Mouse (Mus musculus): ENCODE measurements around the gene Pck2. TPM values are rescaled to one million over a fixed set of nuclear protein-coding genes. Genes with fewer than 3 reads are reported as not detected.

Pck2 gene
- 8.5 TPM for polyA plus RNA-seq (2014; fragmentation: Illumina TruSeq; extraction: RNeasy Lipid Tissue Mini Kit (QIAGEN cat#74804); ENCODE audit: low read depth, low replicate concordance)

GRCm38 (mm10) chr14:55540067-55540786 is at the start of gene Pck2:
Pck2 (plus strand) TSS chr14:55540266.

GRCm38 (mm10) chr14:55490361-55491201 is 49.5 kb upstream of the Pck2 start, which contains the start of gene Carmil3:
Carmil3 (plus strand) TSS chr14:55490651.

GRCm38 (mm10) chr14:55510125-55510731 is 29.8 kb upstream of the Pck2 start, which contains the start of gene Cpne6:
Cpne6 (plus strand) TSS chr14:55510445.

GRCm38 (mm10) chr14:55524785-55525184 is 15.3 kb upstream of the Pck2 start, which contains the start of gene Nrl:
Nrl (minus strand) TSS chr14:55524981.

GRCm38 (mm10) chr14:55559799-55560201 is 19.7 kb downstream of the Pck2 start, which contains the start of gene Dcaf11:
Dcaf11 (plus strand) TSS chr14:55560006.

GRCm38 (mm10) chr14:55560202-55561073 is 20.4 kb downstream of the Pck2 start, which contains the start of gene A730061H03Rik:
A730061H03Rik (minus strand) TSS chr14:55560406.

GRCm38 (mm10) chr14:55575302-55575701 is 35.2 kb downstream of the Pck2 start, which contains the start of gene Fitm1:
Fitm1 (plus strand) TSS chr14:55575617.

GRCm38 (mm10) chr14:55577871-55578667 is 38.0 kb downstream of the Pck2 start, which contains the start of gene Psme1:
Psme1 (plus strand) TSS chr14:55578123.

GRCm38 (mm10) chr14:55584702-55585565 is 44.9 kb downstream of the Pck2 start, which contains the start of gene Emc9:
Emc9 (minus strand) TSS chr14:55585302.

GRCm38 (mm10) chr14:55590748-55591330 is 50.8 kb downstream of the Pck2 start, which contains the start of gene Psme2:
Psme2 (minus strand) TSS chr14:55591113.

GRCm38 (mm10) chr14:55591331-55591891 is 51.3 kb downstream of the Pck2 start, which contains the start of gene Rnf31:
Rnf31 (plus strand) TSS chr14:55591708.

Other genes with a start within 250 kb of the Pck2 start
- 123 TPM for gene Dhrs4, start 61.5 kb upstream of the Pck2 start, polyA plus RNA-seq (2014; fragmentation: Illumina TruSeq; extraction: RNeasy Lipid Tissue Mini Kit (QIAGEN cat#74804); ENCODE audit: low read depth, low replicate concordance)
- 3.0 TPM for gene Carmil3, start 49.6 kb upstream of the Pck2 start, polyA plus RNA-seq (2014; fragmentation: Illumina TruSeq; extraction: RNeasy Lipid Tissue Mini Kit (QIAGEN cat#74804); ENCODE audit: low read depth, low replicate concordance)
- not detected for gene Cpne6, start 29.8 kb upstream of the Pck2 start, polyA plus RNA-seq (2014; fragmentation: Illumina TruSeq; extraction: RNeasy Lipid Tissue Mini Kit (QIAGEN cat#74804); ENCODE audit: low read depth, low replicate concordance)
- gene Nrl, start 15.3 kb upstream of the Pck2 start, polyA plus RNA-seq (2014; fragmentation: Illumina TruSeq; extraction: RNeasy Lipid Tissue Mini Kit (QIAGEN cat#74804); ENCODE audit: low read depth, low replicate concordance) = not detected
- 175 TPM for gene Dcaf11, start 19.7 kb downstream of the Pck2 start, polyA plus RNA-seq (2014; fragmentation: Illumina TruSeq; extraction: RNeasy Lipid Tissue Mini Kit (QIAGEN cat#74804); ENCODE audit: low read depth, low replicate concordance)
- not detected for gene A730061H03Rik, start 20.1 kb downstream of the Pck2 start, polyA plus RNA-seq (2014; fragmentation: Illumina TruSeq; extraction: RNeasy Lipid Tissue Mini Kit (QIAGEN cat#74804); ENCODE audit: low read depth, low replicate concordance)
- gene Fitm1, start 35.4 kb downstream of the Pck2 start, polyA plus RNA-seq (2014; fragmentation: Illumina TruSeq; extraction: RNeasy Lipid Tissue Mini Kit (QIAGEN cat#74804); ENCODE audit: low read depth, low replicate concordance) = 182 TPM
- gene Psme1, start 37.9 kb downstream of the Pck2 start, polyA plus RNA-seq (2014; fragmentation: Illumina TruSeq; extraction: RNeasy Lipid Tissue Mini Kit (QIAGEN cat#74804); ENCODE audit: low read depth, low replicate concordance) = 165 TPM
- gene Emc9, start 45.0 kb downstream of the Pck2 start, polyA plus RNA-seq (2014; fragmentation: Illumina TruSeq; extraction: RNeasy Lipid Tissue Mini Kit (QIAGEN cat#74804); ENCODE audit: low read depth, low replicate concordance) = 51.3 TPM
- gene Psme2, start 50.8 kb downstream of the Pck2 start, polyA plus RNA-seq (2014; fragmentation: Illumina TruSeq; extraction: RNeasy Lipid Tissue Mini Kit (QIAGEN cat#74804); ENCODE audit: low read depth, low replicate concordance) = 100 TPM
- 19.4 TPM for gene Rnf31, start 51.4 kb downstream of the Pck2 start, polyA plus RNA-seq (2014; fragmentation: Illumina TruSeq; extraction: RNeasy Lipid Tissue Mini Kit (QIAGEN cat#74804); ENCODE audit: low read depth, low replicate concordance)
- gene Irf9, start 63.3 kb downstream of the Pck2 start, polyA plus RNA-seq (2014; fragmentation: Illumina TruSeq; extraction: RNeasy Lipid Tissue Mini Kit (QIAGEN cat#74804); ENCODE audit: low read depth, low replicate concordance) = 17.2 TPM
- 0.26 TPM for gene Rec8, start 77.8 kb downstream of the Pck2 start, polyA plus RNA-seq (2014; fragmentation: Illumina TruSeq; extraction: RNeasy Lipid Tissue Mini Kit (QIAGEN cat#74804); ENCODE audit: low read depth, low replicate concordance)
- gene Ipo4, start 95.7 kb downstream of the Pck2 start, polyA plus RNA-seq (2014; fragmentation: Illumina TruSeq; extraction: RNeasy Lipid Tissue Mini Kit (QIAGEN cat#74804); ENCODE audit: low read depth, low replicate concordance) = 40.5 TPM
- 2.1 TPM for gene Gm49378, start 97.6 kb downstream of the Pck2 start, polyA plus RNA-seq (2014; fragmentation: Illumina TruSeq; extraction: RNeasy Lipid Tissue Mini Kit (QIAGEN cat#74804); ENCODE audit: low read depth, low replicate concordance)
- gene Tm9sf1, start 103.5 kb downstream of the Pck2 start, polyA plus RNA-seq (2014; fragmentation: Illumina TruSeq; extraction: RNeasy Lipid Tissue Mini Kit (QIAGEN cat#74804); ENCODE audit: low read depth, low replicate concordance) = 38.9 TPM
- gene Tssk4, start 109.9 kb downstream of the Pck2 start, polyA plus RNA-seq (2014; fragmentation: Illumina TruSeq; extraction: RNeasy Lipid Tissue Mini Kit (QIAGEN cat#74804); ENCODE audit: low read depth, low replicate concordance) = 0.45 TPM
- 61.1 TPM for gene Mdp1, start 120.2 kb downstream of the Pck2 start, polyA plus RNA-seq (2014; fragmentation: Illumina TruSeq; extraction: RNeasy Lipid Tissue Mini Kit (QIAGEN cat#74804); ENCODE audit: low read depth, low replicate concordance)
- 16.2 TPM for gene Gmpr2, start 131.7 kb downstream of the Pck2 start, polyA plus RNA-seq (2014; fragmentation: Illumina TruSeq; extraction: RNeasy Lipid Tissue Mini Kit (QIAGEN cat#74804); ENCODE audit: low read depth, low replicate concordance)
- gene Nedd8, start 131.9 kb downstream of the Pck2 start, polyA plus RNA-seq (2014; fragmentation: Illumina TruSeq; extraction: RNeasy Lipid Tissue Mini Kit (QIAGEN cat#74804); ENCODE audit: low read depth, low replicate concordance) = 153 TPM
- gene Tinf2, start 141.6 kb downstream of the Pck2 start, polyA plus RNA-seq (2014; fragmentation: Illumina TruSeq; extraction: RNeasy Lipid Tissue Mini Kit (QIAGEN cat#74804); ENCODE audit: low read depth, low replicate concordance) = 12.6 TPM
- gene Tgm1, start 173.7 kb downstream of the Pck2 start, polyA plus RNA-seq (2014; fragmentation: Illumina TruSeq; extraction: RNeasy Lipid Tissue Mini Kit (QIAGEN cat#74804); ENCODE audit: low read depth, low replicate concordance) = 0.21 TPM
- gene Rabggta, start 182.0 kb downstream of the Pck2 start, polyA plus RNA-seq (2014; fragmentation: Illumina TruSeq; extraction: RNeasy Lipid Tissue Mini Kit (QIAGEN cat#74804); ENCODE audit: low read depth, low replicate concordance) = 15.7 TPM
- 55.4 TPM for gene Dhrs1, start 205.4 kb downstream of the Pck2 start, polyA plus RNA-seq (2014; fragmentation: Illumina TruSeq; extraction: RNeasy Lipid Tissue Mini Kit (QIAGEN cat#74804); ENCODE audit: low read depth, low replicate concordance)
- 10.6 TPM for gene Nop9, start 205.4 kb downstream of the Pck2 start, polyA plus RNA-seq (2014; fragmentation: Illumina TruSeq; extraction: RNeasy Lipid Tissue Mini Kit (QIAGEN cat#74804); ENCODE audit: low read depth, low replicate concordance)
- 6.6 TPM for gene Cideb, start 218.2 kb downstream of the Pck2 start, polyA plus RNA-seq (2014; fragmentation: Illumina TruSeq; extraction: RNeasy Lipid Tissue Mini Kit (QIAGEN cat#74804); ENCODE audit: low read depth, low replicate concordance)
- not detected for gene Ltb4r2, start 221.2 kb downstream of the Pck2 start, polyA plus RNA-seq (2014; fragmentation: Illumina TruSeq; extraction: RNeasy Lipid Tissue Mini Kit (QIAGEN cat#74804); ENCODE audit: low read depth, low replicate concordance)
- gene Ltb4r1, start 225.7 kb downstream of the Pck2 start, polyA plus RNA-seq (2014; fragmentation: Illumina TruSeq; extraction: RNeasy Lipid Tissue Mini Kit (QIAGEN cat#74804); ENCODE audit: low read depth, low replicate concordance) = 0.45 TPM
- 21.5 TPM for gene Adcy4, start 243.8 kb downstream of the Pck2 start, polyA plus RNA-seq (2014; fragmentation: Illumina TruSeq; extraction: RNeasy Lipid Tissue Mini Kit (QIAGEN cat#74804); ENCODE audit: low read depth, low replicate concordance)
- 3.1 TPM for gene Ripk3, start 248.6 kb downstream of the Pck2 start, polyA plus RNA-seq (2014; fragmentation: Illumina TruSeq; extraction: RNeasy Lipid Tissue Mini Kit (QIAGEN cat#74804); ENCODE audit: low read depth, low replicate concordance)